Mouse (Mus musculus): ENCODE data around the gene Spag6. TPM values are rescaled to one million over a fixed set of nuclear protein-coding genes. Genes with fewer than 3 reads are reported as not detected.
A peak's percentile ranks its signal among the peaks of the same experiment; 100 is the strongest.

Spag6 gene
- polyA plus RNA-seq, 1 experiment from 2014 or later, result 0.17 TPM

GRCm38 (mm10) chr2:18764846-18765245 lies 71.0 kb downstream of the Spag6 start:
- WGBS, result 86% methylated on average over 2 of the region's 2 CpGs
- H3K9ac ChIP-seq, result no peak overlapping the region
- H3K27me3 ChIP-seq (replicated peaks), result no peaks in the 10 kb centered on the region
- H3K4me1 ChIP-seq, result no peaks in the 10 kb centered on the region
- no peaks in the 10 kb centered on the region for H3K36me3 ChIP-seq (replicated peaks)
- H3K9me3 ChIP-seq, result no peaks in the 10 kb centered on the region
- no peak overlapping the region for H3K4me3 ChIP-seq
- H3K4me2 ChIP-seq, result no peak overlapping the region
- H3K27ac ChIP-seq, result no peak overlapping the region
- no peak for ATAC-seq (replicated peaks)

- Histone ChIP-seq H3K4me3 (no peak overlapping the region; the same call in 1 of the 2 replicates), H3K27ac (no peak overlapping the region), H3K4me1 (no peaks in the 10 kb centered on the region), H3K36me3 (replicated peaks) (no peaks in the 10 kb centered on the region), H3K27me3 (replicated peaks) (no peaks in the 10 kb centered on the region), H3K9ac (no peak overlapping the region), H3K9me3 (no peaks in the 10 kb centered on the region), H3K4me2 (peak overlapping the region; percentile 63; the same call in 1 of the 2 replicates)
- no peak for ATAC-seq (replicated peaks)
- WGBS, result 70% methylated on average over 12 of the region's 12 CpGs
These were observed 71.8 kb downstream of the Spag6 start for GRCm38 (mm10) chr2:18765481-18766249.

GRCm38 (mm10) chr2:18766441-18766820 lies 72.6 kb downstream of the Spag6 start:
- no peak for ATAC-seq (replicated peaks)
- H3K9me3 ChIP-seq, result no peaks in the 10 kb centered on the region
- H3K4me3 ChIP-seq, result peak overlapping the region; percentile 73
- no peaks in the 10 kb centered on the region for H3K36me3 ChIP-seq (replicated peaks)
- 46% methylated on average over 4 of the region's 4 CpGs for WGBS
- H3K4me1 ChIP-seq, result no peaks in the 10 kb centered on the region
- H3K27ac ChIP-seq, result peak overlapping the region; percentile 95
- no peaks in the 10 kb centered on the region for H3K27me3 ChIP-seq (replicated peaks)
- H3K9ac ChIP-seq, result peak overlapping the region; percentile 96
- H3K4me2 ChIP-seq, result peak overlapping the region; percentile 63

- peak overlapping the region; percentile 95 for H3K27ac ChIP-seq
- no peaks in the 10 kb centered on the region for H3K36me3 ChIP-seq (replicated peaks)
- peak overlapping the region; percentile 73 for H3K4me3 ChIP-seq
- H3K4me2 ChIP-seq, result peak overlapping the region; percentile 63
- no peaks in the 10 kb centered on the region for H3K27me3 ChIP-seq (replicated peaks)
- under 1% methylated on average over 56 of the region's 56 CpGs for WGBS
- H3K9ac ChIP-seq, result peak overlapping the region; percentile 96
- H3K4me1 ChIP-seq, result no peaks in the 10 kb centered on the region
- H3K9me3 ChIP-seq, result no peaks in the 10 kb centered on the region
- ATAC-seq (replicated peaks), result peak; percentile 92
These were observed 73.1 kb downstream of the Spag6 start for GRCm38 (mm10) chr2:18766821-18767541.

GRCm38 (mm10) chr2:18768414-18768813 lies 74.6 kb downstream of the Spag6 start:
- H3K27me3 ChIP-seq (replicated peaks), result no peaks in the 10 kb centered on the region
- H3K4me3 ChIP-seq, result no peak overlapping the region
- no peaks in the 10 kb centered on the region for H3K36me3 ChIP-seq (replicated peaks)
- H3K9me3 ChIP-seq, result no peaks in the 10 kb centered on the region
- 96% methylated on average over 2 of the region's 2 CpGs for WGBS
- H3K4me2 ChIP-seq, result no peak overlapping the region
- no peak overlapping the region for H3K27ac ChIP-seq
- H3K9ac ChIP-seq, result no peak overlapping the region
- ATAC-seq (replicated peaks), result no peak
- H3K4me1 ChIP-seq, result no peaks in the 10 kb centered on the region

GRCm38 (mm10) chr2:18772413-18772812 lies 78.6 kb downstream of the Spag6 start:
- H3K4me2 ChIP-seq, result no peak overlapping the region
- H3K9ac ChIP-seq, result no peak overlapping the region
- H3K4me3 ChIP-seq, result no peak overlapping the region
- no peaks in the 10 kb centered on the region for H3K9me3 ChIP-seq
- H3K27me3 ChIP-seq (replicated peaks), result no peaks in the 10 kb centered on the region; the same call in 1 of the 2 replicates
- 89% methylated on average over 8 of the region's 8 CpGs for WGBS
- H3K27ac ChIP-seq, result no peak overlapping the region
- no peaks in the 10 kb centered on the region for H3K4me1 ChIP-seq
- H3K36me3 ChIP-seq (replicated peaks), result no peaks in the 10 kb centered on the region
- ATAC-seq (replicated peaks), result no peak

GRCm38 (mm10) chr2:18774326-18774725 lies 80.5 kb downstream of the Spag6 start:
- ATAC-seq (replicated peaks), result no peak
- no peak overlapping the region for H3K27ac ChIP-seq
- H3K4me3 ChIP-seq, result no peak overlapping the region
- no peaks in the 10 kb centered on the region for H3K36me3 ChIP-seq (replicated peaks)
- H3K9ac ChIP-seq, result no peak overlapping the region
- no peaks in the 10 kb centered on the region for H3K9me3 ChIP-seq
- H3K4me1 ChIP-seq, result peaks cover 6% of the 10 kb centered on the region
- WGBS, result 86% methylated on average over 6 of the region's 6 CpGs
- no peak overlapping the region for H3K4me2 ChIP-seq
- no peaks in the 10 kb centered on the region; the same call in 1 of the 2 replicates for H3K27me3 ChIP-seq (replicated peaks)

- H3K4me2 ChIP-seq, result peak overlapping the region; percentile 17
- no peaks in the 10 kb centered on the region for H3K9me3 ChIP-seq
- no peaks in the 10 kb centered on the region; the same call in 1 of the 2 replicates for H3K27me3 ChIP-seq (replicated peaks)
- WGBS, result 10% methylated on average over 9 of the region's 9 CpGs
- no peak overlapping the region for H3K4me3 ChIP-seq
- H3K27ac ChIP-seq, result no peak overlapping the region
- H3K9ac ChIP-seq, result no peak overlapping the region
- peak; percentile 85 for ATAC-seq (replicated peaks)
- no peaks in the 10 kb centered on the region for H3K36me3 ChIP-seq (replicated peaks)
- peaks cover 6% of the 10 kb centered on the region for H3K4me1 ChIP-seq
These were observed 84.4 kb downstream of the Spag6 start for GRCm38 (mm10) chr2:18778220-18778619.

GRCm38 (mm10) chr2:18779830-18780229 lies 86.0 kb downstream of the Spag6 start:
- WGBS, result 70% methylated on average over 3 of the region's 3 CpGs

GRCm38 (mm10) chr2:18781296-18781695 lies 87.5 kb downstream of the Spag6 start:
- no peak for ATAC-seq (replicated peaks)
- Histone ChIP-seq H3K27me3 (replicated peaks) (no peaks in the 10 kb centered on the region), H3K36me3 (replicated peaks) (no peaks in the 10 kb centered on the region), H3K4me2 (no peak overlapping the region), H3K9me3 (no peaks in the 10 kb centered on the region), H3K4me3 (no peak overlapping the region), H3K27ac (no peak overlapping the region), H3K9ac (no peak overlapping the region), H3K4me1 (peaks cover 6% of the 10 kb centered on the region)
- 70% methylated on average over 7 of the region's 7 CpGs for WGBS

More at GRCm38 (mm10) chr2:18779830-18780229, 86.0 kb downstream of the Spag6 start:
- Histone ChIP-seq H3K4me3 (no peak overlapping the region), H3K4me1 (peaks cover 6% of the 10 kb centered on the region), H3K27me3 (replicated peaks) (no peaks in the 10 kb centered on the region; the same call in 1 of the 2 replicates), H3K9ac (no peak overlapping the region), H3K27ac (no peak overlapping the region), H3K9me3 (no peaks in the 10 kb centered on the region), H3K4me2 (no peak overlapping the region), H3K36me3 (replicated peaks) (no peaks in the 10 kb centered on the region)
- no peak for ATAC-seq (replicated peaks)

- Histone ChIP-seq H3K4me3 (no peak overlapping the region), H3K27ac (no peak overlapping the region), H3K9me3 (no peaks in the 10 kb centered on the region), H3K4me1 (peaks cover 14% of the 10 kb centered on the region), H3K36me3 (replicated peaks) (no peaks in the 10 kb centered on the region), H3K9ac (no peak overlapping the region), H3K27me3 (replicated peaks) (no peaks in the 10 kb centered on the region; the same call in 1 of the 2 replicates), H3K4me2 (no peak overlapping the region)
- ATAC-seq (replicated peaks), result no peak
- WGBS, result 81% methylated on average over 4 of the region's 4 CpGs
These were observed 100.4 kb downstream of the Spag6 start for GRCm38 (mm10) chr2:18794261-18794660.

- Histone ChIP-seq H3K27me3 (replicated peaks) (no peaks in the 10 kb centered on the region; the same call in 1 of the 2 replicates), H3K9me3 (no peaks in the 10 kb centered on the region), H3K27ac (no peak overlapping the region), H3K36me3 (replicated peaks) (no peaks in the 10 kb centered on the region), H3K9ac (no peak overlapping the region), H3K4me2 (peak overlapping the region; percentile 86), H3K4me1 (peaks cover 41% of the 10 kb centered on the region), H3K4me3 (no peak overlapping the region)
- 12% methylated on average over 8 of the region's 8 CpGs for WGBS
- ATAC-seq (replicated peaks), result no peak
These were observed 103.9 kb downstream of the Spag6 start for GRCm38 (mm10) chr2:18797776-18798175.
